In the genomic region with DNA sequence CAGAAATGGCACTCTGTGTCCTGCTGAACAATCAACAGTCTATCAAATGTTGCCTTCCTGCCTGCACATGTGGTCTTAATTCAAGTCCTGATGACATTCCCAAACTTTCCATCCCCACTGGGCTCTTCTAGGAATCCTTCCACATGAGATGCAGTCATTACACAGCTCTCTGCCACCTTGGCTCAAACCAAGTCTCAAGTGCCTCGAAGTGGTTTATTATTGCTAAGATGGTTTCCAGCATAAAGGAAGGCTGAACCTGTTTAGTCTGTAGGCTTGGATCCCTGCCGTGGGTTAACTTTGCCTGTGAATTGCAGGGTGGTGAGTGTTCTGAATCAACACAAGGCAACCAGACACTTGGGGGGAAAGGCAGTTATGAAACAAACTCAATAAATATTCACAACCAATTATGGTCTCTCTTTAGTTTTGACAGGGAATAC, we compare ENCODE assay signal across 12 mouse cellular contexts.
DNase-seq lines count a peak whose midpoint lies in the region; ATAC-seq lines count a peak whose summit lies in the region.
"Had no signal": no experiment of that assay in that cellular context is flagged by ENCODE, and none has a peak within 500 bp of the region (broad histone marks: within the 10 kb centered on the region; RNA-seq: fewer than 3 reads in every experiment).

No protein-coding gene starts in this region.

- H3K9me3 ChIP-seq in limb, embryonic 11.5 days (ENCODE audit: control insufficient read depth, low read length) = no peaks in the 10 kb centered on the region
- H3K9me3 ChIP-seq in limb, embryonic 10.5 days (replicated peaks) = no peaks in the 10 kb centered on the region
- H3K9me3 ChIP-seq in limb, embryonic 13.5 days = no peaks in the 10 kb centered on the region
- H3K9me3 ChIP-seq in neural tube, embryonic 11.5 days (ENCODE audit: control insufficient read depth, low read length) = no peaks in the 10 kb centered on the region
- no peaks in the 10 kb centered on the region for H3K9me3 ChIP-seq in midbrain, embryonic 16.5 days (replicated peaks; ENCODE audit: control insufficient read depth, low read length, poor library complexity, severe bottlenecking)

- H3K4me1 ChIP-seq in limb, embryonic 11.5 days (ENCODE audit: control insufficient read depth, insufficient read depth, low read length) = no peaks in the 10 kb centered on the region
- H3K4me1 ChIP-seq in limb, embryonic 10.5 days = peaks cover 13% of the 10 kb centered on the region
- peaks cover 13% of the 10 kb centered on the region for H3K4me1 ChIP-seq in limb, embryonic 13.5 days
- no peaks in the 10 kb centered on the region for H3K4me1 ChIP-seq in neural tube, embryonic 11.5 days (ENCODE audit: control insufficient read depth, insufficient read depth, low read length)
- H3K4me1 ChIP-seq in midbrain, embryonic 16.5 days (ENCODE audit: control insufficient read depth, insufficient read depth, low read length) = no peaks in the 10 kb centered on the region

- no peaks in the 10 kb centered on the region for H3K36me3 ChIP-seq in limb, embryonic 11.5 days (ENCODE audit: control insufficient read depth, insufficient read depth, low read length)
- H3K36me3 ChIP-seq in limb, embryonic 10.5 days = no peaks in the 10 kb centered on the region
- no peaks in the 10 kb centered on the region for H3K36me3 ChIP-seq in limb, embryonic 13.5 days
- no peaks in the 10 kb centered on the region for H3K36me3 ChIP-seq in neural tube, embryonic 11.5 days (ENCODE audit: control insufficient read depth, insufficient read depth, low read length)
- no peaks in the 10 kb centered on the region for H3K36me3 ChIP-seq in midbrain, embryonic 16.5 days (ENCODE audit: control insufficient read depth, insufficient read depth, low read length)

- no peak overlapping the region for H3K27ac ChIP-seq in limb, embryonic 11.5 days (replicated peaks; ENCODE audit: low read depth, low read length)
- no peak overlapping the region for H3K27ac ChIP-seq in limb, embryonic 10.5 days
- no peak overlapping the region for H3K27ac ChIP-seq in limb, embryonic 13.5 days
- H3K27ac ChIP-seq in neural tube, embryonic 11.5 days (ENCODE audit: low read depth, low read length) = no peak overlapping the region
- no peak overlapping the region for H3K27ac ChIP-seq in midbrain, embryonic 16.5 days (ENCODE audit: low read length)

- H3K9ac ChIP-seq in limb, embryonic 11.5 days (ENCODE audit: low read length) = no peak overlapping the region
- H3K9ac ChIP-seq in limb, embryonic 13.5 days = no peak overlapping the region
- no peak overlapping the region for H3K9ac ChIP-seq in neural tube, embryonic 11.5 days (ENCODE audit: low read length)
- no peak overlapping the region for H3K9ac ChIP-seq in midbrain, embryonic 16.5 days (ENCODE audit: low read depth, low read length)

- no peaks in the 10 kb centered on the region for H3K27me3 ChIP-seq in limb, embryonic 11.5 days (ENCODE audit: control insufficient read depth, insufficient read depth, low read length)
- no peaks in the 10 kb centered on the region for H3K27me3 ChIP-seq in limb, embryonic 10.5 days (ENCODE audit: low read depth, poor library complexity, severe bottlenecking)
- H3K27me3 ChIP-seq in limb, embryonic 13.5 days = no peaks in the 10 kb centered on the region
- H3K27me3 ChIP-seq in neural tube, embryonic 11.5 days (ENCODE audit: control insufficient read depth, insufficient read depth, low read length) = no peaks in the 10 kb centered on the region
- H3K27me3 ChIP-seq in midbrain, embryonic 16.5 days (ENCODE audit: control insufficient read depth, insufficient read depth, low read depth, low read length) = no peaks in the 10 kb centered on the region

- H3K4me2 ChIP-seq in limb, embryonic 11.5 days (ENCODE audit: low read depth, severe bottlenecking) = no peak overlapping the region
- no peak overlapping the region for H3K4me2 ChIP-seq in limb, embryonic 13.5 days (replicated peaks)
- H3K4me2 ChIP-seq in neural tube, embryonic 11.5 days (ENCODE audit: low read depth) = no peak overlapping the region
- H3K4me2 ChIP-seq in midbrain, embryonic 16.5 days (ENCODE audit: low read length) = no peak overlapping the region

- 29% methylated on average over 2 of the region's 2 CpGs for WGBS in limb, embryonic 11.5 days
- 53% methylated on average over 2 of the region's 2 CpGs for WGBS in limb, embryonic 10.5 days
- WGBS in limb, embryonic 13.5 days = 14% methylated on average over 2 of the region's 2 CpGs
- 62% methylated on average over 2 of the region's 2 CpGs for WGBS in neural tube, embryonic 11.5 days
- 72% methylated on average over 2 of the region's 2 CpGs for WGBS in midbrain, embryonic 16.5 days

- peak; percentile 28 for DNase-seq in limb, embryonic 11.5 days (ENCODE audit: low spot score)
- no peak for DNase-seq in limb, embryonic 10.5 days (ENCODE audit: low spot score)
- DNase-seq in fibroblast of lung, adult 2 months (ENCODE audit: low read depth) = peak; percentile 89
- peak; percentile 15 for DNase-seq in neural tube, embryonic 11.5 days (ENCODE audit: low spot score)
- no peak for DNase-seq in kidney, postnatal 10 days
- DNase-seq in cerebellum, postnatal 25 days = no peak
- DNase-seq: cerebellum, adult 9-10 months; heart, postnatal 36 days; kidney, postnatal 25 days had no signal

- no peak for ATAC-seq in limb, embryonic 11.5 days (ENCODE audit: insufficient number of reproducible peaks, low FRiP score, low TSS enrichment, low read depth)
- ATAC-seq in limb, embryonic 13.5 days (ENCODE audit: low FRiP score, low read depth) = peak; percentile 89
- ATAC-seq in neural tube, embryonic 11.5 days (ENCODE audit: insufficient read depth, low FRiP score, low TSS enrichment) = no peak
- ATAC-seq in midbrain, embryonic 16.5 days = no peak

- no peak overlapping the region for H3K4me3 ChIP-seq in limb, embryonic 11.5 days (ENCODE audit: low read depth, low read length)
- H3K4me3 ChIP-seq in limb, embryonic 10.5 days = no peak overlapping the region
- no peak overlapping the region for H3K4me3 ChIP-seq in limb, embryonic 13.5 days
- H3K4me3 ChIP-seq in neural tube, embryonic 11.5 days (ENCODE audit: low read depth, low read length) = no peak overlapping the region
- no peak overlapping the region for H3K4me3 ChIP-seq in midbrain, embryonic 16.5 days (ENCODE audit: low read depth, low read length)
- H3K4me3 ChIP-seq: erythroblast, embryonic 14.5 days had no signal

Comparison
In these comparisons a context has a peak if more than half of its experiments do, and no peak if none do; other contexts are left out.
1. DNase-seq: peak in limb, embryonic 11.5 days (single experiment), fibroblast of lung, adult 2 months (single experiment) and neural tube, embryonic 11.5 days (single experiment); none in limb, embryonic 10.5 days (single experiment), kidney, postnatal 10 days (single experiment) and cerebellum, postnatal 25 days (0 of 2).